Mouse (Mus musculus): ENCODE results near the gene Dcaf11. TPM values are rescaled to one million over a fixed set of nuclear protein-coding genes. Genes with fewer than 3 reads are reported as not detected.

Dcaf11 gene
- polyA plus RNA-seq, 1 experiment from 2014 or later: 109 TPM

GRCm38 (mm10) chr14:55584702-55585565, 25.1 kb downstream of the Dcaf11 start, which contains the start of gene Emc9:
Gene Emc9 (minus strand): TSS chr14:55585302.
- Histone ChIP-seq H3K36me3 (ENCODE audit: insufficient read depth, low read length) (peaks cover 17% of the 10 kb centered on the region), H3K4me2 (ENCODE audit: low read length) (peak within 1 kb of the TSS; percentile 91), H3K27ac (no peak within 1 kb of the TSS), H3K4me3 (replicated peaks; ENCODE audit: low read depth, low read length) (peak within 1 kb of the TSS; percentile 47), H3K9ac (ENCODE audit: low read depth, low read length) (peak within 1 kb of the TSS; percentile 61), H3K9me3 (replicated peaks; ENCODE audit: low read length) (no peaks in the 10 kb centered on the region), H3K27me3 (ENCODE audit: insufficient read depth, low read length) (no peaks in the 10 kb centered on the region), H3K4me1 (replicated peaks; ENCODE audit: insufficient read depth, low read length) (no peaks in the 10 kb centered on the region)
- 6% methylated on average over 43 of the region's 43 CpGs for WGBS
- ATAC-seq (replicated peaks; ENCODE audit: low FRiP score, low read depth) (peak; percentile 68; the same call in 1 of the 2 replicates), DNase-seq (ENCODE audit: low spot score) (peak; percentile 60)
- no peak for TF ChIP-seq CTCF (IDR thresholded peaks at IDR 0.05; ENCODE audit: low read depth)

- no peaks in the 10 kb centered on the region for H3K9me3 ChIP-seq (replicated peaks; ENCODE audit: low read length)
- no peak overlapping the region for H3K4me3 ChIP-seq (replicated peaks; ENCODE audit: low read depth, low read length)
- no peak for TF ChIP-seq CTCF (IDR thresholded peaks at IDR 0.05; ENCODE audit: low read depth)
- H3K36me3 ChIP-seq (ENCODE audit: insufficient read depth, low read length): peaks cover 10% of the 10 kb centered on the region; the same call in 1 of the 2 replicates
- no peaks in the 10 kb centered on the region for H3K4me1 ChIP-seq (replicated peaks; ENCODE audit: insufficient read depth, low read length)
- WGBS: 64% methylated on average over 6 of the region's 6 CpGs
- ATAC-seq (replicated peaks; ENCODE audit: low FRiP score, low read depth) (no peak), DNase-seq (ENCODE audit: low spot score) (no peak)
- peak overlapping the region; percentile 91; the same call in 1 of the 2 replicates for H3K4me2 ChIP-seq (ENCODE audit: low read length)
- no peaks in the 10 kb centered on the region for H3K27me3 ChIP-seq (ENCODE audit: insufficient read depth, low read length)
- no peak overlapping the region for H3K27ac ChIP-seq
- H3K9ac ChIP-seq (ENCODE audit: low read depth, low read length): no peak overlapping the region
These were observed 25.8 kb downstream of the Dcaf11 start for GRCm38 (mm10) chr14:55585566-55585960.

GRCm38 (mm10) chr14:55586149-55586548, 26.3 kb downstream of the Dcaf11 start:
- Histone ChIP-seq H3K36me3 (ENCODE audit: insufficient read depth, low read length) (peaks cover 7% of the 10 kb centered on the region; the same call in 1 of the 2 replicates), H3K9ac (ENCODE audit: low read depth, low read length) (no peak overlapping the region), H3K27me3 (ENCODE audit: insufficient read depth, low read length) (no peaks in the 10 kb centered on the region), H3K4me2 (ENCODE audit: low read length) (no peak overlapping the region), H3K27ac (no peak overlapping the region), H3K4me3 (replicated peaks; ENCODE audit: low read depth, low read length) (no peak overlapping the region), H3K9me3 (replicated peaks; ENCODE audit: low read length) (no peaks in the 10 kb centered on the region), H3K4me1 (replicated peaks; ENCODE audit: insufficient read depth, low read length) (no peaks in the 10 kb centered on the region)
- WGBS: 90% methylated on average over 2 of the region's 2 CpGs
- ATAC-seq (replicated peaks; ENCODE audit: low FRiP score, low read depth): no peak
- DNase-seq (ENCODE audit: low spot score): no peak
- TF ChIP-seq CTCF (IDR thresholded peaks at IDR 0.05; ENCODE audit: low read depth): no peak

- Histone ChIP-seq H3K9ac (ENCODE audit: low read depth, low read length) (no peak overlapping the region), H3K27me3 (ENCODE audit: insufficient read depth, low read length) (no peaks in the 10 kb centered on the region), H3K4me3 (replicated peaks; ENCODE audit: low read depth, low read length) (no peak overlapping the region), H3K9me3 (replicated peaks; ENCODE audit: low read length) (no peaks in the 10 kb centered on the region), H3K36me3 (ENCODE audit: insufficient read depth, low read length) (peaks cover 8% of the 10 kb centered on the region), H3K27ac (no peak overlapping the region), H3K4me1 (replicated peaks; ENCODE audit: insufficient read depth, low read length) (peaks cover 15% of the 10 kb centered on the region; the same call in 1 of the 2 replicates), H3K4me2 (ENCODE audit: low read length) (no peak overlapping the region)
- DNase-seq (ENCODE audit: low spot score) (no peak), ATAC-seq (replicated peaks; ENCODE audit: low FRiP score, low read depth) (no peak)
- TF ChIP-seq CTCF (IDR thresholded peaks at IDR 0.05; ENCODE audit: low read depth): no peak
- 94% methylated on average over 5 of the region's 5 CpGs for WGBS
These were observed 29.5 kb downstream of the Dcaf11 start for GRCm38 (mm10) chr14:55589271-55589670.

- TF ChIP-seq CTCF (IDR thresholded peaks at IDR 0.05; ENCODE audit: low read depth): no peak
- Histone ChIP-seq H3K4me1 (replicated peaks; ENCODE audit: insufficient read depth, low read length) (peaks cover 15% of the 10 kb centered on the region; the same call in 1 of the 2 replicates), H3K4me3 (replicated peaks; ENCODE audit: low read depth, low read length) (peak overlapping the region; percentile 94), H3K27ac (peak overlapping the region; percentile 99), H3K9ac (ENCODE audit: low read depth, low read length) (peak overlapping the region; percentile 92), H3K36me3 (ENCODE audit: insufficient read depth, low read length) (peaks cover 14% of the 10 kb centered on the region), H3K9me3 (replicated peaks; ENCODE audit: low read length) (no peaks in the 10 kb centered on the region), H3K27me3 (ENCODE audit: insufficient read depth, low read length) (no peaks in the 10 kb centered on the region), H3K4me2 (ENCODE audit: low read length) (peak overlapping the region; percentile 96)
- 77% methylated on average over 11 of the region's 11 CpGs for WGBS
- ATAC-seq (replicated peaks; ENCODE audit: low FRiP score, low read depth) (no peak), DNase-seq (ENCODE audit: low spot score) (no peak)
These were observed 30.1 kb downstream of the Dcaf11 start for GRCm38 (mm10) chr14:55589771-55590448.

GRCm38 (mm10) chr14:55590748-55591330, 31.0 kb downstream of the Dcaf11 start, which contains the start of gene Psme2:
Gene Psme2 (minus strand): TSS chr14:55591113.
- no peaks in the 10 kb centered on the region for H3K9me3 ChIP-seq (replicated peaks; ENCODE audit: low read length)
- WGBS: under 1% methylated on average over 22 of the region's 22 CpGs
- peak within 1 kb of the TSS; percentile 92 for H3K9ac ChIP-seq (ENCODE audit: low read depth, low read length)
- H3K4me2 ChIP-seq (ENCODE audit: low read length): peak within 1 kb of the TSS; percentile 96
- ATAC-seq (replicated peaks; ENCODE audit: low FRiP score, low read depth): peak; percentile 94
- H3K36me3 ChIP-seq (ENCODE audit: insufficient read depth, low read length): peaks cover 22% of the 10 kb centered on the region
- peaks cover 15% of the 10 kb centered on the region; the same call in 1 of the 2 replicates for H3K4me1 ChIP-seq (replicated peaks; ENCODE audit: insufficient read depth, low read length)
- peak within 1 kb of the TSS; percentile 94 for H3K4me3 ChIP-seq (replicated peaks; ENCODE audit: low read depth, low read length)
- 0 out of 2 replicates have a peak, but pooled peaks have one; percentile 26 for TF ChIP-seq CTCF (IDR thresholded peaks at IDR 0.05; ENCODE audit: low read depth)
- H3K27me3 ChIP-seq (ENCODE audit: insufficient read depth, low read length): no peaks in the 10 kb centered on the region
- peak; percentile 100 for DNase-seq (ENCODE audit: low spot score)
- H3K27ac ChIP-seq: peak within 1 kb of the TSS; percentile 99
